Mouse (Mus musculus) forebrain, embryonic 11.5 days (tissue): ENCODE measurements around the gene Nrf1. TPM values are rescaled to one million over a fixed set of nuclear protein-coding genes. Genes with fewer than 3 reads are reported as not detected.

ENCODE experiments used
- ATAC-seq: fragments of 200-750 bp; cut with Nextera tagmentation; replicated peaks from 2 replicates; pipeline ENCODE4 v1.8.0; 2017; ENCODE audit warnings: moderate TSS enrichment; ENCODE audit not compliant: low FRiP score
- DNase-seq: peaks from one replicate; pipeline ENCODE4 v3.0.0-alpha.2; 2017; ENCODE audit warnings: low spot score
- H3K27ac ChIP-seq: fragments of 300-500 bp; sonication (generic); 2 replicates; pipeline ENCODE4 v1.5.1; 2014; ENCODE audit warnings: low read depth, low read length
- H3K27me3 ChIP-seq: fragments of 300-500 bp; sonication (generic); 2 replicates; pipeline ENCODE4 v1.6.1; 2014; ENCODE audit warnings: mild to moderate bottlenecking, low read length, mixed read lengths; ENCODE audit not compliant: control insufficient read depth, insufficient read depth
- H3K36me3 ChIP-seq: fragments of 300-500 bp; sonication (generic); 2 replicates; pipeline ENCODE4 v1.6.1; 2014; ENCODE audit warnings: mild to moderate bottlenecking, low read length, moderate library complexity, mixed read lengths; ENCODE audit not compliant: control insufficient read depth, insufficient read depth
- H3K4me1 ChIP-seq: fragments of 300-500 bp; sonication (generic); replicated peaks from 2 replicates; pipeline ENCODE4 v1.6.1; 2014; ENCODE audit warnings: low read length, mixed read lengths; ENCODE audit not compliant: control insufficient read depth, insufficient read depth
- H3K4me2 ChIP-seq: fragments of 300-500 bp; sonication (generic); 2 replicates; pipeline ENCODE4 v1.6.1; 2014; ENCODE audit warnings: low read depth, mild to moderate bottlenecking, low read length, moderate library complexity, mixed read lengths; ENCODE audit not compliant: severe bottlenecking
- H3K4me3 ChIP-seq: fragments of 300-500 bp; sonication (generic); 2 replicates; pipeline ENCODE4 v1.5.1; 2014; ENCODE audit warnings: low read depth, low read length
- H3K9ac ChIP-seq: fragments of 300-500 bp; sonication (generic); 2 replicates; pipeline ENCODE4 v1.6.1; 2014; ENCODE audit warnings: low read length
- H3K9me3 ChIP-seq: fragments of 300-500 bp; sonication (generic); 2 replicates; pipeline ENCODE4 v1.6.1; 2016; ENCODE audit warnings: low read length, mixed read lengths; ENCODE audit not compliant: control insufficient read depth
- WGBS: fragments of 180-500 bp; shearing (Covaris S2); extraction: QIAGEN DNeasy Blood & Tissue Kit; methylation state at CpG from one replicate; pipeline ENCODE4 v1.1.7; 2014; 5-methylcytosine and 5-hydroxymethylcytosine counted together
- polyA plus RNA-seq: library from polyadenylated mRNA; unstranded; fragments of >200 nt; fragmentation: Nextera tagmentation; extraction: Ambion mirVana; gene quantifications from 2 replicates; pipeline ENCODE4 v1.2.1, GENCODE M21; 2014

Nrf1 gene
- polyA plus RNA-seq, 1 experiment from 2014 or later = 95.3 TPM

DNA sequence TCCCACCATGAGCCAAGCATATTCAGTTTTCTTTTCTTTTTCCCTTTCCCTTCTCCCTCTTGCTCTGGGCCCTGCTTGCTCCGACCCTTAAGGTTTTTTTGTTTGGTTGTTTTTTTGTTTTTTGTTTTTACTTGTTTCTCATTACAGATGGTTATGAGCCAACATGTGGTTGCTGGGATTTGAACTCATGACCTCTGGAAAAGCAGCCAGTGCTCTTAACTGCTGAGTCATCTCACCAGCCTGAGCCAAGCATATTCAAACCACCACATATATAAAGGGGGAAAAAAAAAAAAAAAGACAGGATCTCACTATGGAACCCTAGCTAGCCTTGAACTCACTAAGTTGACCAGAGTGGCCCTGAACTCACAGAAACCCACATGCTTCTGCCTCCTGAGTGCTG is 26.5 kb upstream of the Nrf1 start:
- no peak overlapping the region for H3K27ac ChIP-seq
- 82% methylated on average over 1 of the region's 1 CpGs for WGBS
- H3K4me3 ChIP-seq = no peak overlapping the region
- DNase-seq = no peak
- no peaks in the 10 kb centered on the region for H3K9me3 ChIP-seq
- H3K4me2 ChIP-seq = no peak overlapping the region
- ATAC-seq = no peak
- H3K9ac ChIP-seq = no peak overlapping the region
- H3K36me3 ChIP-seq = no peaks in the 10 kb centered on the region
- H3K4me1 ChIP-seq = no peaks in the 10 kb centered on the region
- no peaks in the 10 kb centered on the region for H3K27me3 ChIP-seq

GRCm38 (mm10) chr6:30021656-30022055 is 26.1 kb upstream of the Nrf1 start:
- no peak for DNase-seq
- H3K4me3 ChIP-seq = no peak overlapping the region
- no peaks in the 10 kb centered on the region for H3K4me1 ChIP-seq
- no peak overlapping the region for H3K9ac ChIP-seq
- H3K27me3 ChIP-seq = no peaks in the 10 kb centered on the region
- H3K36me3 ChIP-seq = no peaks in the 10 kb centered on the region
- WGBS = 56% methylated on average over 5 of the region's 5 CpGs
- no peak overlapping the region for H3K27ac ChIP-seq
- no peaks in the 10 kb centered on the region for H3K9me3 ChIP-seq
- H3K4me2 ChIP-seq = no peak overlapping the region
- no peak for ATAC-seq

- no peak overlapping the region for H3K27ac ChIP-seq
- no peak for DNase-seq
Measured at GRCm38 (mm10) chr6:30026799-30027198, 21.0 kb upstream of the Nrf1 start.

GRCm38 (mm10) chr6:30028358-30028757 is 19.4 kb upstream of the Nrf1 start:
- Histone ChIP-seq H3K4me1 (no peaks in the 10 kb centered on the region), H3K4me2 (no peak overlapping the region), H3K9ac (no peak overlapping the region), H3K36me3 (no peaks in the 10 kb centered on the region), H3K27me3 (no peaks in the 10 kb centered on the region), H3K9me3 (no peaks in the 10 kb centered on the region), H3K4me3 (no peak overlapping the region), H3K27ac (no peak overlapping the region)
- DNase-seq (no peak), ATAC-seq (no peak)
- WGBS = 95% methylated on average over 4 of the region's 4 CpGs

More at GRCm38 (mm10) chr6:30026799-30027198, 21.0 kb upstream of the Nrf1 start:
- Histone ChIP-seq H3K27me3 (no peaks in the 10 kb centered on the region), H3K9ac (no peak overlapping the region), H3K36me3 (no peaks in the 10 kb centered on the region), H3K9me3 (no peaks in the 10 kb centered on the region), H3K4me3 (no peak overlapping the region), H3K4me2 (no peak overlapping the region), H3K4me1 (no peaks in the 10 kb centered on the region)
- WGBS = 66% methylated on average over 10 of the region's 10 CpGs
- no peak for ATAC-seq

DNA sequence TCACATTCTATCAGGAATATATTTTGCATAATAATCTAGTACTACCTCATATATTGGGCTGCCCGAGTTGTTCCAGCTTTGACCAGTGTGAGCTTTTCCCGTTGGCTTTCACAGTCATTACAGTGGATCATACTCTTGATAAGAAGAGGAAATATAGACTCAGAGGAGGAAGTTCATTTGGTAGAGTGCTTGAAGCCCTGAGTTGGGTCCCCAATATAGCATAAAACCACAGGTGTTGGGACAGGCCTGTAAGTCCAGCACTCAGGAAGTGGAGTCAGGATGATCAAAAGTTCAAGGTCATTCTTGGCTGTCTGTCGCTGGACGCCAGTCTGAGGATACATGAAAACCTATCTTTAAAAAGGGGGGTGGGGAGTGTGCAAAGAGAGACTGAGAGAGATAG is 12.7 kb upstream of the Nrf1 start:
- Histone ChIP-seq H3K4me2 (no peak overlapping the region), H3K4me3 (no peak overlapping the region), H3K36me3 (no peaks in the 10 kb centered on the region), H3K9me3 (no peaks in the 10 kb centered on the region), H3K9ac (no peak overlapping the region), H3K27ac (no peak overlapping the region), H3K4me1 (no peaks in the 10 kb centered on the region), H3K27me3 (no peaks in the 10 kb centered on the region)
- 90% methylated on average over 4 of the region's 4 CpGs for WGBS
- no peak for DNase-seq
- no peak for ATAC-seq

GRCm38 (mm10) chr6:30041498-30041897 is 6.3 kb upstream of the Nrf1 start:
- H3K27ac ChIP-seq = no peak overlapping the region
- H3K9ac ChIP-seq = no peak overlapping the region
- H3K36me3 ChIP-seq = no peaks in the 10 kb centered on the region
- no peaks in the 10 kb centered on the region for H3K4me1 ChIP-seq
- H3K4me3 ChIP-seq = no peak overlapping the region
- 62% methylated on average over 1 of the region's 1 CpGs for WGBS
- DNase-seq (no peak), ATAC-seq (no peak)
- H3K4me2 ChIP-seq = no peak overlapping the region
- no peaks in the 10 kb centered on the region for H3K9me3 ChIP-seq
- H3K27me3 ChIP-seq = no peaks in the 10 kb centered on the region

DNA sequence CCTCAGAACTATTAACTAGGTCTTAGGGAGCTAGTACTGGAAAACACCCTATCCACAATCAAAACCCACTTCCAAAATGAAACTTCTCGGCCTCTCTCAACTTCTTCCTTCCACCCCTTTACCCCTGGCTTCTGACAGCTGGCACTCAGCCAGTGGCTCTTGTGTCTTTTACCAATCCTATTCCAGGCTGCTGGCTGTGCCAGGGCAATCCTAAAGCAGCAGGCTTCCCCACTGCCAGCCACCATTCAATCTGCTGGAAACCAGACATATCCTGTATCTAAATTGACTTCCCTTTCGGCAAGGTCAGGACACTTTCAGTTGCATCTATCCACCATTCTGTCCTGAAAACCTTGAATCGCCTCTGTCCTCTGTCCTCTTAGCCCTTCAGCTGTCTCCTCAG is 5.3 kb upstream of the Nrf1 start:
- WGBS = 81% methylated on average over 3 of the region's 3 CpGs
- Histone ChIP-seq H3K4me3 (no peak overlapping the region), H3K27ac (no peak overlapping the region), H3K4me2 (no peak overlapping the region), H3K9ac (no peak overlapping the region), H3K4me1 (no peaks in the 10 kb centered on the region), H3K27me3 (no peaks in the 10 kb centered on the region), H3K9me3 (no peaks in the 10 kb centered on the region), H3K36me3 (no peaks in the 10 kb centered on the region)
- ATAC-seq (no peak), DNase-seq (no peak)

- H3K4me1 ChIP-seq = no peaks in the 10 kb centered on the region
- H3K27ac ChIP-seq = peak overlapping the region; percentile 100
- ATAC-seq (no peak), DNase-seq (no peak)
- no peaks in the 10 kb centered on the region for H3K36me3 ChIP-seq
- H3K9me3 ChIP-seq = no peaks in the 10 kb centered on the region
- peak overlapping the region; percentile 98 for H3K4me3 ChIP-seq
- peak overlapping the region; percentile 99 for H3K9ac ChIP-seq
- H3K27me3 ChIP-seq = no peaks in the 10 kb centered on the region
- H3K4me2 ChIP-seq = peak overlapping the region; percentile 64; the same call in 1 of the 2 replicates
- under 1% methylated on average over 38 of the region's 45 CpGs for WGBS
Measured at GRCm38 (mm10) chr6:30048163-30048500, 344 bp downstream of the Nrf1 start.

- Histone ChIP-seq H3K27ac (peak overlapping the region; percentile 100), H3K4me2 (peak overlapping the region; percentile 64), H3K4me1 (no peaks in the 10 kb centered on the region), H3K27me3 (no peaks in the 10 kb centered on the region), H3K4me3 (peak overlapping the region; percentile 98), H3K9me3 (no peaks in the 10 kb centered on the region), H3K9ac (peak overlapping the region; percentile 99), H3K36me3 (no peaks in the 10 kb centered on the region; the same call in 1 of the 2 replicates)
- peak; percentile 35 for ATAC-seq
- WGBS = under 1% methylated on average over 53 of the region's 54 CpGs
- peak; percentile 81 for DNase-seq
Measured at GRCm38 (mm10) chr6:30048501-30049353, 939 bp downstream of the Nrf1 start.
